Mouse (Mus musculus) testis, adult 2 months (tissue): ENCODE data around the gene Eif2d. TPM values are rescaled to one million over a fixed set of nuclear protein-coding genes. Genes with fewer than 3 reads are reported as not detected.
A peak's percentile ranks its signal among the peaks of the same experiment; 100 is the strongest.

Experiments used
- H3K27ac ChIP-seq: fragments of 200-500 bp; 2 replicates; pipeline ENCODE4 v1.5.1; 2012; ENCODE audit warnings: low read depth, low read length; ENCODE audit not compliant: control insufficient read depth, insufficient read depth
- H3K27me3 ChIP-seq: fragments of 200-500 bp; 2 replicates; pipeline ENCODE4 v1.6.1; 2012; ENCODE audit warnings: mild to moderate bottlenecking, low read length, moderate library complexity; ENCODE audit not compliant: control insufficient read depth, insufficient read depth
- H3K36me3 ChIP-seq: fragments of 200-500 bp; 2 replicates; pipeline ENCODE4 v1.6.1; 2012; ENCODE audit warnings: mild to moderate bottlenecking, low read length; ENCODE audit not compliant: control insufficient read depth, insufficient read depth
- H3K4me1 ChIP-seq: fragments of 200-500 bp; 2 replicates; pipeline ENCODE4 v1.6.1; 2012; ENCODE audit warnings: low read length; ENCODE audit not compliant: control insufficient read depth, insufficient read depth
- H3K4me3 ChIP-seq: fragments of 200-500 bp; 2 replicates; pipeline ENCODE4 v1.5.1; 2012; ENCODE audit warnings: low read depth, mild to moderate bottlenecking, low read length, moderate library complexity, mixed read lengths; ENCODE audit not compliant: control insufficient read depth
- CTCF ChIP-seq: fragments of 200-500 bp; IDR thresholded peaks from 2 replicates; pipeline ENCODE4 v1.5.1; 2012; ENCODE audit warnings: low read depth, mild to moderate bottlenecking, inconsistent platforms, low read length, moderate library complexity; ENCODE audit not compliant: control insufficient read depth, insufficient read depth, insufficient replicate concordance
- POLR2A ChIP-seq: fragments of 200-500 bp; IDR thresholded peaks from 2 replicates; pipeline ENCODE4 v1.6.1; 2012; ENCODE audit warnings: low read depth, mild to moderate bottlenecking, inconsistent platforms, low read length, moderate library complexity; ENCODE audit not compliant: control insufficient read depth
- polyA plus RNA-seq: library from polyadenylated mRNA; depleted of rRNA; stranded (reverse); fragments of >200 nt; gene quantifications from 2 replicates; pipeline ENCODE4 v1.2.3, GENCODE M21; 2012

Gene Eif2d
- polyA plus RNA-seq, 1 experiment = 18.1 TPM

DNA sequence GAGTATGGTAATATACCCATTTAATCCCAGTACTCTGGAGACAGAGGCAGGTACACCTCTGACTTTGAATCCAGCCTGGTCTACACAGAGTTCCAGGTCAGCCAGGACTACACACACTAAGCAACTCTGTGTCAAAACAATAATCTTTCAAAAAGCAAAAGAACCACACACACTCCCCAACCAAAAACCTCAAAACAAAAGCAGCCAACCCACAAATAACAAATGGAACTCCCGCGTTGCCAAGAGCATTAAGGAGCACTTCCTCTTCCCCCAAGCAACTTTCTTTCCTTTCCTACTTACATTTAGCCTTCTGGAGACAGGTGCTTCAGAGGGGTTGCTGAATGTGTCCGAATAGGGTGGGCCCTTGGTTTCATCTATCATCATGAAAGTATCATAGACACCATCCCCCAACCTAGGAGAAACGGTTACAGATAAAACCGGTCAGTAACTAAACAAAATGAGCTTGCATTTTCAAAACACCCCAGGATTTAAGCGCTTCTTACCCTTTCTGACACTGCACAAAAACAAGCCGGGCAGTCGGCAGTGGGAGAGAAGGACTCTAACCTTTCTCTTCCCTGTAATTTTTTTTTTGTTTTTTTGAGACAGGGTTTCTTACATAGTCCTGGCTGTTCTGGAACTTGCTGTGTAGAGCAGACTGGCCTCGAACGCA, 16.9 kb upstream of the Eif2d start:
- no peaks in the 10 kb centered on the region for H3K36me3 ChIP-seq
- peak overlapping the region; percentile 41; the same call in 1 of the 2 replicates for H3K27ac ChIP-seq
- H3K4me1 ChIP-seq = peaks cover 9% of the 10 kb centered on the region
- peak overlapping the region; percentile 72 for H3K4me3 ChIP-seq
- H3K27me3 ChIP-seq = no peaks in the 10 kb centered on the region
- TF ChIP-seq POLR2A = no peak

- Histone ChIP-seq H3K27ac (no peak overlapping the region), H3K36me3 (no peaks in the 10 kb centered on the region), H3K4me3 (peak overlapping the region; percentile 71; the same call in 1 of the 2 replicates), H3K27me3 (no peaks in the 10 kb centered on the region), H3K4me1 (peaks cover 9% of the 10 kb centered on the region)
- TF ChIP-seq CTCF (no peak), POLR2A (no peak)
These were observed 15.9 kb upstream of the Eif2d start for GRCm38 (mm10) chr1:131137111-131137510.

- no peak for TF ChIP-seq POLR2A
- TF ChIP-seq CTCF = no peak
- Histone ChIP-seq H3K27ac (peak overlapping the region; percentile 68), H3K36me3 (no peaks in the 10 kb centered on the region), H3K4me1 (peaks cover 9% of the 10 kb centered on the region), H3K4me3 (peak overlapping the region; percentile 92), H3K27me3 (no peaks in the 10 kb centered on the region)
These were observed 15.3 kb upstream of the Eif2d start for GRCm38 (mm10) chr1:131137717-131138118.

DNA sequence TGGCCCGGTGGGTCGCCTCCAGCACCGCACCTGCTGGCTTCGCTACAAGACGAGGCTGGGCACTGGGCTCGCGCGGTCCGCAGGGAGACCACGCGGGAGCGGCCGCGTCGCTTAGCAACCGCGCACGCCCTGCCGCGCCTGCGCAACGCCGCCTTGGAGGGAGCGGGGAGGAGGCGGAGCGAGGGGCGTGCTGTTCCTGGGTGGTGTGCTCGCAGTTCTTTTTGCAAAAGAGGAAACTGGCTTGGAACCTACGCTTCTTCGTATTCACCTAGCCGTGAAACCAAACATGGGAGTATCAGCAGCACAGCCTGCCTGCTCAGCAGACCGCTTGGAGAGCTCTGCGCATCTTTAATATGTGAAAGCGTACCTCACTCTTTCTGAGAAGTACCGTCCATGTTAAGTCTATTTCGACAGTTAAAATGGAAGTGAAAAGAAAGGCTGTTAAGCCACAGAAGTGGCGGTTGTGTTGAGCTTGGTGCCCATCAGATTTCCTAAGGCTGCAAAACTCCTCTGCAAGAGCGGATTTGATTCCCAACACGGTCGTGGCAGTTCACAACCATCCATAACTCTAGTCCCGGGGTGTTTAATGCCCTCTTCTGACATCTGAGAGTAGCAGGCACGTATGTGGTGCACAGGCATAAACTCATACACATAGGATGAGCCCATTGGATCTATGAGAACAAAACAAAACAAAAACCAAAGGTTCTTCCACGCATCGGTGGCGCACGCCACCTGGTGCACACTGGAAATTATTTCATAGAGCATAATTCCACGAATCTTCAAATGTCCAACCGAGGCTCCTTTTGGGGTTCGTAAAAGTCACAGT, 14.6 kb upstream of the Eif2d start, which contains the start of gene Dyrk3:
TSS of gene Dyrk3 (minus strand) at position 150 of the 826 bp plus-strand sequence.
- Histone ChIP-seq H3K27me3 (no peaks in the 10 kb centered on the region), H3K36me3 (no peaks in the 10 kb centered on the region), H3K27ac (peak within 1 kb of the TSS; percentile 68), H3K4me3 (peak within 1 kb of the TSS; percentile 92), H3K4me1 (peaks cover 9% of the 10 kb centered on the region)
- TF ChIP-seq POLR2A (peak; percentile 72), CTCF (peak; percentile 21; the same call in 1 of the 2 replicates)

DNA sequence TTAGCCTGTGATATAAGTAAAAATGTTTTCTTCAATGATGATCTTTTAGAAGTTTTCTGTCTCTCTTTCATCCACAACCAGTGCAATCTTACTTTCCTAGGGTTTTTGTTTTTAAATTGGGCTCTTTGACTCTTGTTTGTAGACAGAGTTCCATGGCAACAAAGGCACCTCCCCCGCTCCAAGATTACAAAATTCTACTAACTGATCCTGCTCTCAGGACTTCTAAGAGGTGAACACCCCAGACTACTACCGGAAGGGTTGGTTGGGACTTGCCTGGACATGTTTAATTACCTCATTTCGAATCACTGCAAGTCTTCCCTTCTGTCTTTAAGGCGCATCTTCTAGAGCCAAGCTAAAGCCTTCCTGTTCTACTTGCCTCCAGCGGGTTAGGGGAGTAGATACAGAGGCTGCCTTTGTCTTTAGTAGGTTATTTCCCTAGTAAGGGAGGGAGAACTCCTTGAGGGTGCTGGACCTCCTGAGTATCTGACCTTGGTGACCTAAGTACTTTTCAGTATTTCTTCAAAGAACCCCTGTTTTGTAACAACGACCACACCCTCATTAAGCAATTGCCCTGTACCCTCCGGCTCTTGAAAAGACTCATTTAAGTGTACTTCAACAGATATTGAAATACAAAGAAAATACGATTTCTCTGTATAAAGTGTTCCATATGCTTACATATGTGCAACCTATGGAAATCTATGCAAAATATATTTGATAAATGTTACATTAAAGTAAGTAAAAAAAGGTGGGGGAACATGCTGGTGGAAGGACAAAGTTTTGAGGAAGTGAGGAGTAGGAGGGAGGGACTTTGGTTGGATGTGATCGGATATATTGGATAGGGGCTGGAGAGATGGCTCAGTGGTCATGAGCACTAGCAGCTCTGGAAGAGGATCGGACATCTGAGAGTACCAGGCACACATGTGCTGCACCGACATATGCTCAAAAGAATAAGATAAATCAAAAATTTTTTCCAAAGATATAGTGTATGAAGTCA, 13.6 kb upstream of the Eif2d start:
- peak overlapping the region; percentile 53; the same call in 1 of the 2 replicates for H3K27ac ChIP-seq
- H3K4me3 ChIP-seq = peak overlapping the region; percentile 73
- TF ChIP-seq POLR2A = no peak
- no peak for TF ChIP-seq CTCF
- H3K4me1 ChIP-seq = peaks cover 9% of the 10 kb centered on the region
- H3K36me3 ChIP-seq = no peaks in the 10 kb centered on the region
- no peaks in the 10 kb centered on the region for H3K27me3 ChIP-seq

DNA sequence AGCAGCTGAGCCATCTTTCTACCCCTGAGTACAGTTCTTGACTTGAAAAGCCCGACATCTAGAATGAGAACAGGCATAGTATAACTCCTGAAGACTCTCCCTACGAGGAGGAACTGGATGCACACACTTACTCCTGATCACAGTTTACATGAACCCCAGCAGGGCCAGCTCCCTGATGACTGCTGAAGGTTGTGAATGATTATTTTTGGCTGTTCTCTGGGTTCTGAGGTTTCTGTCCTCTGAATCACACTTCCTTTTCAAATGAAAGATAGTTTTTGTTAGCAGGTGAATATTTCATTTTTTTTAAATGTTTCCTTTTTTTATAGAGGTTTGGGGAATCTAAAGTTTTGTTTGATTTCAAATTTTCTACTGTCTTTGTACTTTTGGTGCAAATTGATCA, 11.5 kb upstream of the Eif2d start:
- no peaks in the 10 kb centered on the region for H3K36me3 ChIP-seq
- H3K4me3 ChIP-seq = no peak overlapping the region
- no peak overlapping the region for H3K27ac ChIP-seq
- no peaks in the 10 kb centered on the region for H3K27me3 ChIP-seq
- TF ChIP-seq CTCF = no peak
- no peak for TF ChIP-seq POLR2A
- H3K4me1 ChIP-seq = peaks cover 7% of the 10 kb centered on the region; the same call in 1 of the 2 replicates
